Mouse (Mus musculus): ENCODE measurements around the gene Raet1e. TPM values are rescaled to one million over a fixed set of nuclear protein-coding genes. Genes with fewer than 3 reads are reported as not detected.
"Not testable (repeated sequence)": the region's sequence is repeated elsewhere in the genome, so short reads cannot be mapped to it uniquely, and the experiment has no call there.

Gene Raet1e
- total RNA-seq, 2 experiments from 2014 or later = not detected

DNA sequence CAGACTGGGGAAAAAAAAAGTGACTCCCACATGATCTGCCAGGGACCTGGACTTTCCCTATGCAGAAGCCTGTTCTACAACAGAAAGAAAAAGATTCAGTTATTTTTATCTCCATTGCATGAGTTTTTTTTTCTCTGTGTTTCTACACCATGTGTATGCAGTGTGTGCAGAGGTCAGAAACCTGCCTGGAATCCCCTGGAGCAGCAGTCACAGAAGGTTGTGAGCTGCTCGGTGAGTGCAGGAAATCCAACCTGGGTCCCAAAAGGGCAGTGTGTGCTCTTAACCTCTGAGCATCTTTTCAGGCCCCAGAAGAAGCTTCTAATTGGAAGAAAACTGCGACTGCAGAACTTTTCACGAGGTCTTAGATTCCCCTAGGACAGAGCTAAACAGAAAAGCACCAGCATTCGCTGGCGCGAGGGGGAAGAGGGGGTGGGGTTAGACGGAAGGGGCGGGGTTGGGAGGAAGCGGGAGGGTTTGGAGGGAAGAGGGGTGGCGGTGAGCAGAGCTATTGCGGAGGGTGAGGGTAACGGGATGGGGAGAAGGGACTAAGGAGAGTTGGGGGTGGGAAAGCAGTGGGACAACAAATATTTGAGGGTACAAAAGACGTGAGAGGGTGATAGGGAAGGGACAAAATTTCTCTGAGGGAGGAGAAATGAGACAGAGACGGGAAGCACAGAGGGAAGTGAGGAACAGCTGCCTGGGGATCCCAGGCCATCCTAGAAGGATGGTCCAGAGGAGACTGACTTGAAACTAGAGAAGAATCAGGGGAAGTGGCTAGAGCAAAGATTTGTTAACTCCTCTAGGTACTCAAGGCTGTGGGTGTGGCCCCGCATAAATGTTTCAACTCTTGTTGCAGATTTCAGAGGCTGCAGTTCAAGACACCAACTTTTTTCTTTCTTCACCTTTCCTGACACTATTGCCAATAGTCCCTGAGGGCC lies 203.3 kb downstream of the Raet1e start:
- H3K27ac ChIP-seq; H3K4me3 ChIP-seq; DNase-seq (ENCODE audit: low spot score in 2 of 2): not testable (repeated sequence)

GRCm38 (mm10) chr10:22362466-22362865 lies 204.1 kb downstream of the Raet1e start:
- not testable (repeated sequence) for DNase-seq (ENCODE audit: low spot score in 2 of 2); H3K27ac ChIP-seq; H3K4me3 ChIP-seq

- DNase-seq (ENCODE audit: low spot score in 2 of 2); H3K27ac ChIP-seq; H3K4me3 ChIP-seq: not testable (repeated sequence)
Observed at GRCm38 (mm10) chr10:22364915-22365314, 206.5 kb downstream of the Raet1e start.

- not testable (repeated sequence) for DNase-seq (ENCODE audit: low spot score in 2 of 2); H3K4me3 ChIP-seq; H3K27ac ChIP-seq
Observed at GRCm38 (mm10) chr10:22381226-22381625, 222.9 kb downstream of the Raet1e start.

DNA sequence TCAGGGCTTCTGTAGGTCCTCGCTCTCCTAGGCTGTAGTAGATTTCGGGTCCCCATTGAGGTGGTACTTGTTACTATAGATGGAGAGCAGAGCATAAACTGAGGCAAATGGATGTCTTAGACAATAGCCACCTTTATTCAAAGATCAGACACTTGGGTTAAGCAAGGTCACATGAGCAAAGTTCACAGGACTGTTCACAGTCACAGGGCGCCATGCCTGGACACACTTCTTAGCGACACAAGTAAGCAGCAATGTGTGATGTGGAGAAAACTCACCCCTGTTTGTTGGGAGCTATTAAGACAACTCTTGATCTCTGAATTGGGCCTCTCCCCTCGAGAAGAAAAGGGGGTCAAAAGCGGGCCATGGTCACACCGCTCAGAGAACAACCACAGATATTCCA lies 231.8 kb downstream of the Raet1e start:
- not testable (repeated sequence) for H3K4me3 ChIP-seq; DNase-seq (ENCODE audit: low spot score in 2 of 2); H3K27ac ChIP-seq

GRCm38 (mm10) chr10:22391616-22392015 lies 233.2 kb downstream of the Raet1e start:
- not testable (repeated sequence) for H3K4me3 ChIP-seq; DNase-seq (ENCODE audit: low spot score in 2 of 2)

GRCm38 (mm10) chr10:22393028-22393824 lies 234.9 kb downstream of the Raet1e start:
- H3K4me3 ChIP-seq; H3K27ac ChIP-seq; DNase-seq (ENCODE audit: low spot score in 2 of 2): not testable (repeated sequence)

More at GRCm38 (mm10) chr10:22391616-22392015, 233.2 kb downstream of the Raet1e start:
- not testable (repeated sequence) for H3K27ac ChIP-seq

- DNase-seq (ENCODE audit: low spot score in 2 of 2); H3K4me3 ChIP-seq; H3K27ac ChIP-seq: not testable (repeated sequence)
Observed at GRCm38 (mm10) chr10:22396680-22397079, 238.3 kb downstream of the Raet1e start.

- peak; percentile 67 for TF ChIP-seq CTCF (conservative IDR thresholded peaks at IDR 0.05)
- H3K27ac ChIP-seq, H3K4me3 ChIP-seq: not testable (repeated sequence)
- peak; percentile 3 to 39 for DNase-seq (ENCODE audit: low spot score in 2 of 2)
Observed at GRCm38 (mm10) chr10:22402225-22402917, 244.0 kb downstream of the Raet1e start.

GRCm38 (mm10) chr10:22413702-22414494 lies 255.5 kb downstream of the Raet1e start:
- not testable (repeated sequence) for H3K4me3 ChIP-seq, H3K27ac ChIP-seq
- DNase-seq (ENCODE audit: low spot score in 2 of 2) = peak in 1 of 2 experiments; percentile 4

Other genes with a start within 250 kb of the Raet1e start
- gene 4930444G20Rik, start 90.5 kb upstream of the Raet1e start, total RNA-seq (2021) = not detected
- gene E030030I06Rik, start 9.3 kb upstream of the Raet1e start, total RNA-seq (2021) = under 1 TPM in 1 of 2 experiments, not detected in 1; 0.39 TPM
- not detected for gene H60b, start within 50 bp of the Raet1e start, total RNA-seq (2021)
- not detected for gene Raet1d, start 202.0 kb downstream of the Raet1e start, total RNA-seq (2021)